Mouse (Mus musculus) splenic B cell, adult 2 months (primary cell): ENCODE results near the gene 1700037H04Rik.
A peak's percentile ranks its signal among the peaks of the same experiment; 100 is the strongest.
"Not testable (repeated sequence)": the region's sequence is repeated elsewhere in the genome, so short reads cannot be mapped to it uniquely, and the experiment has no call there.

Source experiments
- DNase-seq: peaks from one replicate; pipeline ENCODE4 v3.0.0-alpha.2; 2011; ENCODE audit warnings: low read depth, low spot score
- H3K27me3 ChIP-seq: 2 replicates; pipeline ENCODE4 v1.6.1; 2012; ENCODE audit warnings: mild to moderate bottlenecking, low read length, moderate library complexity, mixed read lengths; ENCODE audit not compliant: control insufficient read depth, poor library complexity, insufficient read depth, severe bottlenecking
- H3K36me3 ChIP-seq: 2 replicates; pipeline ENCODE4 v1.6.1; 2012; ENCODE audit warnings: mild to moderate bottlenecking, low read length, moderate library complexity, mixed read lengths; ENCODE audit not compliant: control insufficient read depth, poor library complexity, insufficient read depth, severe bottlenecking

The 1700037H04Rik gene

DNA sequence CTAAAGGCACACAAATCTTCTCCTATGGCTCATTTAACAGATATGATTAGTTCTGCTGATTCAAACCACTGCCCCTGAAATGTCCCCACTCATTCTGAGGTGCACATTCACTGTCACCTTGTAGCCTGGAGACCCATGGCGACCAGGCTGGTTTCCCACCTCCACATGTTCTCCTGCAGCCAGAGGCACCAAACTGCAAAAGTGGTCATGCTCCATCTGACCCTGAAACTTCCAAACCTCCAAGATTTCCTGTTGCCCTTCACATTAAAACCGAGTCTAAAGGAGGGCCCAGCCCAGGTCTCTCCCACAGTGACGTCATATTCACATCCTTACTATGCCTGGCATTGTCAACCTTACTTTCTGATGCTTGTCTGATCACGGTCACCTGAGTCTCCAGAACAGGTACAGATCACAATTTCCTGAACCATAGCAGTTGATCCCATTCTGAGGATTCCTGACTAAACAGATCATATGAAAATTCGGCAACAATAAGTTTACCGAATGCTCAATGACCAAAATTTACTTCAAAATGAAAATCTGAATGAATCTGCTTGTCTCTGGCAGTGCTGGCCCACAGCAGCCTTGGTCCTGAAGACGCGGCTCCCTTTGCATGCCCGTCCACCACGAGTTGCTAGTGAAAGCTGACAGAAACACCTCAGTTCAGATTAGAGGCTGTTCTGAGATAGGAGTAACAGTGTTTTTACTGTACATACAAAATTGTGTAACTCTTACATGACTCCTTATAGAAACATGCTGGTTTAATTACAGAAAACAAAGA is 27.6 kb downstream of the 1700037H04Rik start:
- DNase-seq = no peak
- H3K36me3 ChIP-seq = no peaks in the 10 kb centered on the region
- no peaks in the 10 kb centered on the region for H3K27me3 ChIP-seq

DNA sequence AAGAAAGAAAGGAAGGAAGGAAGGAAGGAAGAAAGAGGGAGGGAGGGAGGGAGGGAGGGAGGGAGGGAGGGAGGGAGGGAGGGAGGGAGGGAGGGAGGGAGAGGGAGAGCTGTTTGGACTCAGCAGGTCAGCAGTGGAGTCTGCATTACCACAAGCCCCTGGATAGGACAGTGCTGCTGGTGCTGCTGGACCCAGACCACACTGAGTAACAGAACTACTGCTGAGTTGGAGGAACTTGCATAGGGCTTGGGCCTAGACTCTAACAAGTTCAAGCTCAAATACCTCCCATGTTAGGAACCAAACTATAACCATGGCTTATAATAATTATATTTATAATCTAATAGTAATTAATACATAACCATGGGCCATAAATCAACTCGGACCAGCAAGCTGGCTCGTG is 29.0 kb downstream of the 1700037H04Rik start:
- Histone ChIP-seq H3K36me3 (no peaks in the 10 kb centered on the region), H3K27me3 (no peaks in the 10 kb centered on the region)
- DNase-seq = no peak

DNA sequence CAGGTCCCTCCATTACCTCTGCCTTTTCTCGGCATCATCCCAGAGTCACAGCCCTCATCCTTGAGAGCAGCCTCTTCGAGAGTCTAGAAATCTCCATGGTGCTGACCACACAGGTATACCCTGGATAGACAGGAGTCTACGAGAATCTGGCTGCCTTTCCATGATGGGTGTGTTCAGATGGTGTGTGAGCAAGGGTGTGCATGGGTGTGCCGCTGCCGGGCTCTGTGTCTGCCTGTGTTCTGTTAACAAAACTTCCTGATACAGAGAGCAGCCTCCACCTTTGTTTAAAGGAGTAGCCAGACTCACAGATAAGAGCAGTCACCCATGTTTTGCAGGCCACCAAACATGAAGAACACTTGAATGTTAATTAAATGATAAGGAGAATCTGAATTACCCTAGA is 30.0 kb downstream of the 1700037H04Rik start:
- no peaks in the 10 kb centered on the region for H3K36me3 ChIP-seq
- no peaks in the 10 kb centered on the region for H3K27me3 ChIP-seq
- no peak for DNase-seq

DNA sequence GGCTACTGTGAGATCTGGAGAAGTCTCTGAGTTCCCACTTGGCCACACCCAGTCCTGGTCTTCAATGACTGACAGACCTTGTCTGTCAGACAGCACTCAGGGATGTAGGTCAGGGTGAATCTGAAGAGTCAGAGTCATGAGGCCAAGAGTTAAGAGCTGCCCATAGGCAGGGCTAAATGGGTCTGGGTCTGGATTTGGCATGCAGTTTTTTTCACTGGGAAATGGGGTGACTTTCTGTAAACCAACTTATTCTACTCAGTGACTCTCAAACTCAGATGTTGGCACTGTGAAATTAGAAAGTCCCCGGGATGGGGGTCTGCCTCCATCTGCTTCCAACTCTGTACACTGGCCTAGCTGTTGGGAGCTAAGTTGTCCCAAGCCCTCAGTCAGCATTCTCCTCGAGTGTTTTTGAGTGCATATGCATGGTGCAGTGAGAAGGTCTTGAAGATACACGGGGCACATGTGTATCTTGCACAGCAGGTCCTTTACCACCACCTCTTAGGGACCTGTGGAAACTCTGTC is 31.2 kb downstream of the 1700037H04Rik start:
- Histone ChIP-seq H3K36me3 (no peaks in the 10 kb centered on the region), H3K27me3 (no peaks in the 10 kb centered on the region)
- DNase-seq = no peak

- DNase-seq = no peak
- Histone ChIP-seq H3K36me3 (no peaks in the 10 kb centered on the region), H3K27me3 (no peaks in the 10 kb centered on the region)
These were observed 31.7 kb downstream of the 1700037H04Rik start for GRCm38 (mm10) chr2:131128211-131128610.

DNA sequence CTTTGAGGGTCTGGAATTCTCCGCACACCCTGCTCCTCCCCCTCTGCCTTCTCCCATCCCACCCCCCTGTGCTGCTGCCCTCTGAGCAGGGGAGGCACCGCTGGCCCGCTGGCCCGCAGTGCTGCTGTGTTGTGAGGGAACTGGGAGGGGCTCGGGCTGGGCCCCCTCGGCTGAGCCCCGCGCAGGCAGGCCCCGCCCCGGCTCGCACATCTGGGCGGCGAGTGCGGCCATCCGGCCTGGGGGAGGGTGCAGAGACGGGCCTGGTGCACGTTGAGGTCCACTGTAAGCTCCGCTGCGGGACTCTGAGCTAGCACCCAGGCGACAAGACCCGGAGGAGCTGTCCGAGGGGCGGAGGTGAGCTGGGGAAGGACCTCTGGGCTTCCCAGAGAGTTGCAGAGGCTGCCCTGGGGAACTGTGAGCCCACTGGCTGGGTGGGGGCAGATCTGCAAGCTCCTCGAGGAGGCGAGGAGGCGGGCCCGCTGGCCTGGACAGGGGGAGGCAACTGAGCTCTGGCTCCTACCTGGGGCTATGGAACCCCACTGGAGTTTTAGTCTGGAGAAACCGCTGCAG is 32.6 kb downstream of the 1700037H04Rik start, which contains the start of gene Hspa12b:
Gene Hspa12b (plus strand): TSS at position 120 of the 570 bp plus-strand sequence.
- Histone ChIP-seq H3K36me3 (no peaks in the 10 kb centered on the region), H3K27me3 (no peaks in the 10 kb centered on the region)
- DNase-seq = peak; percentile 24

DNA sequence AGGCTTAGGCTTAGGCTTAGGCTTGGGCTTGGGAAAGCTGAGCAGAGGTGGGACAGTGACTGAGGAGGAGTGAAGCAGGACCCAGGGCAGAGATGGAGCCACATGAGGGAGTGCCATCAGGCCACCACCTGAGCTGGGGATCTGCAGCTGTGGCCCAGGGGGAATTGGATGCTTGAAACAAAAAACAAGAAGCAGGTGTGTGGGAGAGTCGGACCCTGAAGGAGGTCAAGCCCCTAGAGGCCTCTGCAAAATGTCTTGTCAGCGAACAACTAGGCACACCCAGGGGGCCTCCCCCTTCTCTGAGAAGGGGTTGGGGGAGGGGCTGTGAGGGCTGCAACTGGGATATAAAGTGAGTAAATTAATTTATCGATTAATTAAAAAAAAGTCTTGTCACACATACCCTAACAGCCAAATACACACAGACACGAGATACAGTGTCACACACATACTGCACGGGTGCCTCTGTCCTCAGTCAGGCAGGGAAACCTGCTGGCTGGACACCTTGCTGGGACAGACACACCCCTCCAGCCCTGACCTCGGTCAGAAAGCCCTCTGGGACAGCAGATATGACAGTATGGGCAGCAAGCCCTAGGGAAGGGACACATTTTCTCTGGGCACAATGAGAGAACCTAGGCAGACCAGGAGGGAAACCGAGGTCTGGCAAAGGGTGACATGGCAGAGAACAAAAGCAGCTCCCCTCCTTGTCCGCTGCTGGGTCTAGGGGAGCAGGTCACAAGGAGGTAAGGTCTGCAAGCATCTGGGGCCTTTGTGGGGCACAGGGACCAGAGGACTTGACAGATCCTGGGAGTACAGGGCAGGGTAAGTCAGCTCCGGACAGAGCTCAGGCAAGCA is 33.7 kb downstream of the 1700037H04Rik start:
- no peaks in the 10 kb centered on the region for H3K36me3 ChIP-seq
- DNase-seq = no peak
- no peaks in the 10 kb centered on the region for H3K27me3 ChIP-seq

GRCm38 (mm10) chr2:131125157-131125963 is 34.5 kb downstream of the 1700037H04Rik start:
- H3K36me3 ChIP-seq = no peaks in the 10 kb centered on the region
- H3K27me3 ChIP-seq = no peaks in the 10 kb centered on the region
- no peak for DNase-seq

GRCm38 (mm10) chr2:131124166-131124565 is 35.7 kb downstream of the 1700037H04Rik start:
- no peaks in the 10 kb centered on the region for H3K36me3 ChIP-seq
- no peaks in the 10 kb centered on the region for H3K27me3 ChIP-seq
- DNase-seq = no peak

DNA sequence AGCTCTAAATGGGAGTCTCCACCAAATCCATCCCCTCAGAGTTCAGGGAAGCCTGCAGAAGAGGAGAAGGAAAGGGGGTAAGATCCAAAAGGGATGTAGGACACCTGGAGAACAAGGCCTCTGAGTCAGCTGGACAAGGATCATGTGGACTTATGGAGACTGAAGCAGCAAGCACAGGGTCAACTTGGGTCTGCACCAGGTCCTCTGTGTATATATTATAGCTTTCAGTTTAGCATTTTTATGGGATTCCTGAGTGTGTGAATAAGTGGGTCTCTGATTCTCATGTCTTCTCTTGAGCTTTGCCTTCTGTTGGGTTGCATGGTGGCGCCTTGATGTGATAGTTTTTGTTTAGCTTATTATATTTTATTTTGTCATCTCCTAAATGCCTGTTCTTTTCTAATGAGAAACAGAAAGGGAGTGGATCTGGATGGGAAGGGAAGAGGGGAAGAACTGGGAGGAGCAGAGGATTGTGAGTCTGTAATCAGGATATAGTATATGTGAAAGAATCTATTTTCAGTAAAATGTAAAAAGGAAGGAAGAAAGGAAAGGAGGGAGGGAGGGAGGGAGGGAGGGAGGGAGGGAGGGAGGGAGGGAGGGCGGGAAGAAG is 40.8 kb downstream of the 1700037H04Rik start:
- Histone ChIP-seq H3K27me3 (no peaks in the 10 kb centered on the region), H3K36me3 (no peaks in the 10 kb centered on the region)
- DNase-seq = no peak

- DNase-seq = no peak
- Histone ChIP-seq H3K36me3 (no peaks in the 10 kb centered on the region), H3K27me3 (no peaks in the 10 kb centered on the region)
These were observed 53.9 kb downstream of the 1700037H04Rik start for GRCm38 (mm10) chr2:131105989-131106388.

DNA sequence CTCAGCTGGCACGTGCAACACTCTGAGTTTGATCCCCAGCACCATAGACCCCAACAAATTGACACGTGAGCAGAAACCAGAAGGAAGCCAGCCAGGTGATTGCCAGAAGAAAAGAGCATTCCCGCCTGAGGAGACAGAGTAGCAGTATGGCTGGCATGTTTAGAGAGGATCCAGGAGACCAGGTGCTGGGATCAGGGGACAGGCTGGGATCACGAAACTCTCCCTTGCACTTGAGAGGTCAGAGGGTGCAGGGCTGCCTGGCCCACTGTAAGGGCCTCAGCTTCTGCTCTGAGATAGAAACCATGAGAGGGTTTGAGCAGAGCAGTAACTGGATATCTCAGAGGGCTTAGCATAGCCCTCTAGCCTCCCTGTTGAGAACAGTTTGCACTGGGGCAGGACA is 54.8 kb downstream of the 1700037H04Rik start:
- DNase-seq, H3K27me3 ChIP-seq, H3K36me3 ChIP-seq: not testable (repeated sequence)

DNA sequence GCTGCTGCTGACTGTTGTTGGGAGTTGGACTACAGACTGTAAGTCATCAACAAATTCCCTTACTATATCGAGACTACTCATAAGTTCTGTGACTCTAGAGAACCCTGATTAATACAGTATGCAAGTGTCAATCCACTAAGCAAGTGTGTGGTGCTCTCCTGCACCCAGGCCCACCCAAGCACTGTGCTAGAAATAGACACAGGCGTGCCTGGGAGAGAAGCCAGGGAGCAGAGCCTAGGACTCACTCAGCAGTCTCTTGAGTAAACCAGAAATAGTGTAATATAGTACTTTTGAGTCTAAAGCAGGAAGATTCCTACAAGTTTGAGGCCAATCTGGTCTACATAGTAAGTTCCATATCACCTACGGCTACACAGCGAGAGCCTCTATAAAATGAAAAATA is 55.9 kb downstream of the 1700037H04Rik start:
- H3K36me3 ChIP-seq = no peaks in the 10 kb centered on the region
- no peaks in the 10 kb centered on the region for H3K27me3 ChIP-seq

DNA sequence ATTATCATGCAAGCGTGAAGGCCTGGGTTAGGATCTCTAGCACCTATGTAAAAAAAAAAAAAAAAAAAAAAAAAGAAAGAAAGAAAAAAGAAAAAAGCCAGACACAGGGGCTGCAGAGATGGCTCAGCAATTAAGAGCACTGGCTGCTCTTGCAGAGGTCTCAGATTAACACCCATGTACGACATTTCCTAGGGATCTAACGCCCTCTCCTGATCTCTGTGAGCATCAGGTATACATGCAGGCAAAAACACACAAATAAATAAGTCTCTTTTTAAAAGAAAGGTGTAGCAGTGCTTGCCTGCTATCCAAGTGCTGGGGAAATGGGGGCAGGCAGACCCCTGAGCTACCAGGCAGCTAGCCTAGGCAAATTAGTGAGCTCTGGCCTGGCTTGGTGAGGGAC is 58.4 kb downstream of the 1700037H04Rik start:
- no peak for DNase-seq
- Histone ChIP-seq H3K36me3 (no peaks in the 10 kb centered on the region), H3K27me3 (no peaks in the 10 kb centered on the region)

More for the DNA sequence above, 55.9 kb downstream of the 1700037H04Rik start:
- DNase-seq = no peak
